Mouse (Mus musculus): ENCODE results near the gene Vps52. TPM values are rescaled to one million over a fixed set of nuclear protein-coding genes. Genes with fewer than 3 reads are reported as not detected.

Vps52 gene
- total RNA-seq, 1 experiment from 2014 or later = 52.9 TPM

DNA sequence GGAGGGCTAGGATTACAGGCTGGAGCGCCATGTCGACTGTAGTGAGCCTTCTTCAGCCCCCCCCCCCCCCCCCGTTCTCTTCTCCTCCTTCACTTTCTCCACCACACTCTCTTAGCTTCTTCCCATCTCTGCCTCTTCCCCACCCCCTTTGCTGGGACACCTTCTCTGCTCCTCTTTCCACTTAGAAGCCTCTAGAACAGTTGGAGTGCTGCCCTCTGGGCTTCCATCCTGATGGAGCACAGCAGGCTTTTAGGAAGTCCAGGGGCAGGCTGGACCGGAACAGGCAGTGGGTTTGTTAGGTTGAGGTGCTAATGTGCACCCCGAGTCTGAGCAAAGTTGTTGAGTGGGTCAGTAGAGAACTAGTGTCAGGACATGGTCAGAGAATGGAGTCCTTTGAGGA, 54.5 kb downstream of the Vps52 start:
- no peak for DNase-seq

DNA sequence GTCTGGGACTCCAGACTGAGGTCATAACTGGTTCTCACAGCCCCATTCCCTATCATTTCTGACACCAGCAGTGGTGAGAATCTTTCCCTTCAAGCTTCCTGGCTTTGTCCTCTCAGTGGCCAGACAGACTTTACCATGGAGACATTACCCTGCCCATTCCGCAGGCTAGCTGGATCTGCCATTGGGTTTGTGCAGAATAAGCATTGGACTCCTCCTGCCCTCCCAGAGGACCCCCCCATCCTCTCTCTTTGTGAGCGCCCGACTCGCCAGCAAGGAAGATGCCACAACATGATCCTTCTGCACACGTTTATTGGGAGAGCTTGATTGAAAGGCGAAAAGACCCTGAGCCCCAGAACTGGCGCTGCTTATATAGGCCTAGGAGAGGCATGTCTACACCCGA, 57.8 kb downstream of the Vps52 start:
- no peak for DNase-seq

Other genes with a start within 250 kb of the Vps52 start
- gene March2, start 237.1 kb upstream of the Vps52 start, total RNA-seq (2021) = 119 and 133 TPM in 2 replicates
- 217 and 242 TPM in 2 replicates for gene Rab11b, start 195.3 kb upstream of the Vps52 start, total RNA-seq (2021)
- 121 and 189 TPM in 2 replicates for gene Angptl4, start 174.0 kb upstream of the Vps52 start, total RNA-seq (2021)
- gene Kank3, start 145.3 kb upstream of the Vps52 start, total RNA-seq (2021) = 92.4 and 108 TPM in 2 replicates
- 1,257 and 1,514 TPM in 2 replicates for gene Rps28, start 131.2 kb upstream of the Vps52 start, total RNA-seq (2021)
- gene Ndufa7, start 131.2 kb upstream of the Vps52 start, total RNA-seq (2021) = 505 and 552 TPM in 2 replicates
- 31.5 and 36.5 TPM in 2 replicates for gene Cd320, start 112.7 kb upstream of the Vps52 start, total RNA-seq (2021)
- gene Gm7029, start 82.0 kb upstream of the Vps52 start, total RNA-seq (2021) = not detected in 2 replicates
- 11.0 and 12.4 TPM in 2 replicates for gene Kifc1, start 65.2 kb upstream of the Vps52 start, total RNA-seq (2021)
- gene Platr17, start 50.7 kb upstream of the Vps52 start, total RNA-seq (2021) = not detected in 2 replicates
- gene Daxx, start 46.4 kb upstream of the Vps52 start, total RNA-seq (2021) = 27.7 and 32.0 TPM in 2 replicates
- gene Tapbp, start 39.9 kb upstream of the Vps52 start, total RNA-seq (2021) = 132 and 145 TPM in 2 replicates
- gene Zbtb22, start 39.9 kb upstream of the Vps52 start, total RNA-seq (2021) = 25.5 and 34.5 TPM in 2 replicates
- 53.2 and 80.3 TPM in 2 replicates for gene Rgl2, start 26.3 kb upstream of the Vps52 start, total RNA-seq (2021)
- 96.2 and 102 TPM in 2 replicates for gene Pfdn6, start 15.5 kb upstream of the Vps52 start, total RNA-seq (2021)
- 32.9 and 35.7 TPM in 2 replicates for gene Wdr46, start 15.2 kb upstream of the Vps52 start, total RNA-seq (2021)
- 3.2 and 6.2 TPM in 2 replicates for gene B3galt4, start 4.3 kb upstream of the Vps52 start, total RNA-seq (2021)
- 760 and 860 TPM in 2 replicates for gene Rps18, start 189 bp downstream of the Vps52 start, total RNA-seq (2021)
- 212 and 322 TPM in 2 replicates for gene H2-K1, start 44.5 kb downstream of the Vps52 start, total RNA-seq (2021)
- 36.6 and 42.5 TPM in 2 replicates for gene Ring1, start 68.9 kb downstream of the Vps52 start, total RNA-seq (2021)
- gene H2-Ke6, start 72.2 kb downstream of the Vps52 start, total RNA-seq (2021) = 207 and 212 TPM in 2 replicates
- 127 and 161 TPM in 2 replicates for gene Slc39a7, start 75.9 kb downstream of the Vps52 start, total RNA-seq (2021)
- 54.5 and 66.6 TPM in 2 replicates for gene Rxrb, start 76.0 kb downstream of the Vps52 start, total RNA-seq (2021)
- 1.1 and 2.6 TPM in 2 replicates for gene Col11a2, start 83.6 kb downstream of the Vps52 start, total RNA-seq (2021)
- gene H2-Oa, start 136.5 kb downstream of the Vps52 start, total RNA-seq (2021) = 0.33 and 4.1 TPM in 2 replicates
- gene H2-DMa, start 163.7 kb downstream of the Vps52 start, total RNA-seq (2021) = 8.0 and 18.8 TPM in 2 replicates
- 198 and 203 TPM in 2 replicates for gene Brd2, start 166.8 kb downstream of the Vps52 start, total RNA-seq (2021)
- gene H2-DMb2, start 187.5 kb downstream of the Vps52 start, total RNA-seq (2021) = 2.7 and 17.0 TPM in 2 replicates
- 3.6 and 8.3 TPM in 2 replicates for gene H2-DMb1, start 197.3 kb downstream of the Vps52 start, total RNA-seq (2021)
- 11.1 and 20.4 TPM in 2 replicates for gene Tap1, start 231.7 kb downstream of the Vps52 start, total RNA-seq (2021)
- 6.9 and 12.2 TPM in 2 replicates for gene Psmb9, start 232.0 kb downstream of the Vps52 start, total RNA-seq (2021)
- gene Psmb8, start 241.9 kb downstream of the Vps52 start, total RNA-seq (2021) = 21.0 and 33.6 TPM in 2 replicates
- gene Tap2, start 247.7 kb downstream of the Vps52 start, total RNA-seq (2021) = 33.2 and 34.9 TPM in 2 replicates

Data from adrenal gland, postnatal 14 days (tissue).